Mouse (Mus musculus) lung, postnatal 0 days (tissue): ENCODE results near the gene Il1r1. TPM values are rescaled to one million over a fixed set of nuclear protein-coding genes. Genes with fewer than 3 reads are reported as not detected.
A peak's percentile ranks its signal among the peaks of the same experiment; 100 is the strongest.

Source experiments
- ATAC-seq: fragments of 200-750 bp; cut with Nextera tagmentation; 2 replicates; pipeline ENCODE4 v1.8.0; 2017; ENCODE audit warnings: moderate library complexity
- DNase-seq: peaks from one replicate; pipeline ENCODE4 v3.0.0-alpha.2; 2016; ENCODE audit warnings: low spot score
- H3K27ac ChIP-seq: fragments of 300-500 bp; sonication (generic); 2 replicates; pipeline ENCODE4 v1.5.1; 2014; ENCODE audit warnings: antibody characterized with exemption, mild to moderate bottlenecking, low read length, mixed read lengths
- H3K27me3 ChIP-seq: fragments of 300-500 bp; sonication (generic); replicated peaks from 2 replicates; pipeline ENCODE4 v1.6.1; 2014; ENCODE audit warnings: low read length, mixed read lengths; ENCODE audit not compliant: insufficient read depth
- H3K36me3 ChIP-seq: fragments of 300-500 bp; sonication (generic); 2 replicates; pipeline ENCODE4 v1.6.1; 2014; ENCODE audit warnings: low read length, mixed read lengths; ENCODE audit not compliant: insufficient read depth
- H3K4me1 ChIP-seq: fragments of 300-500 bp; sonication (generic); 2 replicates; pipeline ENCODE4 v1.6.1; 2014; ENCODE audit warnings: antibody characterized with exemption, low read depth, low read length, mixed read lengths; ENCODE audit not compliant: insufficient read depth
- H3K4me2 ChIP-seq: fragments of 300-500 bp; sonication (generic); replicated peaks from 2 replicates; pipeline ENCODE4 v1.6.1; 2014; ENCODE audit warnings: low read depth, mild to moderate bottlenecking, low read length, moderate library complexity, mixed read lengths
- H3K4me3 ChIP-seq: fragments of 300-500 bp; sonication (generic); 2 replicates; pipeline ENCODE4 v1.5.1; 2014; ENCODE audit warnings: low read depth, low read length
- H3K9ac ChIP-seq: fragments of 300-500 bp; sonication (generic); replicated peaks from 2 replicates; pipeline ENCODE4 v1.6.1; 2014; ENCODE audit warnings: low read depth, mild to moderate bottlenecking
- H3K9me3 ChIP-seq: fragments of 300-500 bp; sonication (generic); 2 replicates; pipeline ENCODE4 v1.6.1; 2016; ENCODE audit warnings: low read length, mixed read lengths
- CTCF ChIP-seq: IDR thresholded peaks from 2 replicates; pipeline ENCODE4 v1.5.1; 2016; ENCODE audit warnings: antibody characterized with exemption, mild to moderate bottlenecking
- EP300 ChIP-seq: IDR thresholded peaks from 2 replicates; pipeline ENCODE4 v1.6.1; 2016; ENCODE audit warnings: antibody characterized with exemption, mild to moderate bottlenecking, control low read depth
- WGBS: fragments of 180-500 bp; shearing (Covaris S2); extraction: QIAGEN DNeasy Blood & Tissue Kit; methylation state at CpG from one replicate; pipeline ENCODE4 v1.1.7; 2014; 5-methylcytosine and 5-hydroxymethylcytosine counted together
- polyA plus RNA-seq: library from polyadenylated mRNA; unstranded; fragments of >200 nt; fragmentation: Nextera tagmentation; extraction: Ambion mirVana; gene quantifications from 2 replicates; pipeline ENCODE4 v1.2.1, GENCODE M21; 2015

Il1r1 gene
- polyA plus RNA-seq, 1 experiment from 2014 or later: 13.5 TPM

DNA sequence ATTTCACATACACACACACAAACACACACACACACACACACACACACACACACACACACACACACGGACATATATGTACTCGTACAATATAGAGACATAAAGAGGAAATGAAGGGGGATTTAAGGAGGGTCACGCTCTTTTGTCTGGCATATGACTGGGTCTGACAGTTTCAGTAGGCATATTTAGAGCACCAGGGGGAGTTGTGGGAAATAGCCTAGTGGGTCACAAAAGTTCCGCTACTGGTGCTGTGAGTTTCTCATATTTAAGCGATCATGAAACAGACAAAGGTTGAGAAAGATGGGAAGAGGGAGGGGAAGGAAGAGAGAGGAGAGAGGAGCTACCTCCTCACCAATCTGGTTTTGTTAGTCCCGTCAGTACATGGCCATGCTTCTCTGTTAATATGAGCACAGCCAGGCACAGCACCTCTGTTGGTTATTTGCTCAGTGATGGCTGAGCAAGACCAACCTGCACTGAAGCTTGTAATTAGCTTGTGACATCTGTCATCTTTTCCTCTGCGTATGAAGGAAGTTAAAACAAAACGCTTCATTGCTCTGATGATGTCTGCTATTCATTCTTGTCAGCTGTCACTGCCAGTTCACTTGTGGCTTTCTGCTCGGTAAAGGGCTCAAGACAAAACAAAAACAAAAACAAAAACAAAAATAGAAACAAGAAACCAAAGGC lies 37.7 kb downstream of the Il1r1 start:
- Histone ChIP-seq H3K27me3 (no peaks in the 10 kb centered on the region), H3K4me1 (peaks cover 17% of the 10 kb centered on the region; the same call in 1 of the 2 replicates), H3K27ac (no peak overlapping the region), H3K9ac (no peak overlapping the region), H3K4me2 (no peak overlapping the region), H3K4me3 (no peak overlapping the region), H3K9me3 (no peaks in the 10 kb centered on the region), H3K36me3 (no peaks in the 10 kb centered on the region)
- TF ChIP-seq CTCF (no peak), EP300 (no peak)
- ATAC-seq (no peak), DNase-seq (no peak)
- WGBS: 67% methylated on average over 9 of the region's 9 CpGs

DNA sequence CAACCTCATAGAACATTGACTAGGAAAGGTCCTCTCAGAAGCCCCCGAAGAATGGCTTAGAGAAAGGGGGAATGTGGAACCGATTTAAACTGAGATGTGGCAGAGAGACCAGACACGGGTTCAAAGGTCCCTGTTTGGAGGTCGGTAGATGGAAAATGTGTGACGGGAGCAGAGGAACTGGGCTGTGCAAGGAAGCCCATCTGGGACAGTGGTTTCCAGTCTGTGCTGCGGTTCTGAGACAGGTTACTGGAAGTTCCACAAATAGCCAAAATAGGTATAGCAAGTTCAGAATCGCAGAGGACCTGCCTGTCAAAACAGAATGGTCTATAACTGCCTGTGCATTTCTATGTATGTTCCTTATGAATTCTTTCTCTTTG lies 38.2 kb downstream of the Il1r1 start:
- Histone ChIP-seq H3K9ac (no peak overlapping the region), H3K27ac (no peak overlapping the region), H3K27me3 (no peaks in the 10 kb centered on the region), H3K4me1 (peaks cover 21% of the 10 kb centered on the region; the same call in 1 of the 2 replicates), H3K4me3 (no peak overlapping the region), H3K9me3 (no peaks in the 10 kb centered on the region), H3K4me2 (no peak overlapping the region), H3K36me3 (no peaks in the 10 kb centered on the region)
- WGBS: 61% methylated on average over 7 of the region's 7 CpGs
- TF ChIP-seq CTCF: no peak
- no peak for TF ChIP-seq EP300
- DNase-seq: no peak
- ATAC-seq: no peak

DNA sequence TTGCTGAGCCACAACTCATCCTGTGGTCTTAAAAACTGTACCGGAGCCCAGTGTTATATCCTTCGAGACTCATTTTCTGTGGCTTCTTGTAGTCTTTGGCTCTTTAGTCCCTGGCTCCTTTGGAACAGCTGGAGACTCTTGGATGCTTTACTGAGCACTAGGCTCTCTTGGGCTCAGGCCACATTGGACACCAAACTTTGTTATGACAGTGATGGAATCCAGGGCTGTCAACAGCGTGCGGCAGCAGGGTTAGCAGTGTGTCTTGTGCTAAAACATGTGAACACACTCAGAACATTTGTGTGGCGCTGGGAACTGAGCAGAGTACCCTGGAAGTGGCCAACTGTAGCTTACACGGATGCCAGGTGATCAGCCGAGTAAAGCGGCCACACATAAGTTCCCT lies 38.8 kb downstream of the Il1r1 start:
- no peak overlapping the region for H3K4me3 ChIP-seq
- no peak for TF ChIP-seq EP300
- no peak for TF ChIP-seq CTCF
- no peaks in the 10 kb centered on the region for H3K27me3 ChIP-seq
- no peaks in the 10 kb centered on the region for H3K9me3 ChIP-seq
- H3K36me3 ChIP-seq: no peaks in the 10 kb centered on the region
- 91% methylated on average over 8 of the region's 8 CpGs for WGBS
- H3K9ac ChIP-seq: no peak overlapping the region
- no peak overlapping the region for H3K27ac ChIP-seq
- DNase-seq (no peak), ATAC-seq (no peak)
- H3K4me2 ChIP-seq: no peak overlapping the region
- H3K4me1 ChIP-seq: peaks cover 21% of the 10 kb centered on the region; the same call in 1 of the 2 replicates

DNA sequence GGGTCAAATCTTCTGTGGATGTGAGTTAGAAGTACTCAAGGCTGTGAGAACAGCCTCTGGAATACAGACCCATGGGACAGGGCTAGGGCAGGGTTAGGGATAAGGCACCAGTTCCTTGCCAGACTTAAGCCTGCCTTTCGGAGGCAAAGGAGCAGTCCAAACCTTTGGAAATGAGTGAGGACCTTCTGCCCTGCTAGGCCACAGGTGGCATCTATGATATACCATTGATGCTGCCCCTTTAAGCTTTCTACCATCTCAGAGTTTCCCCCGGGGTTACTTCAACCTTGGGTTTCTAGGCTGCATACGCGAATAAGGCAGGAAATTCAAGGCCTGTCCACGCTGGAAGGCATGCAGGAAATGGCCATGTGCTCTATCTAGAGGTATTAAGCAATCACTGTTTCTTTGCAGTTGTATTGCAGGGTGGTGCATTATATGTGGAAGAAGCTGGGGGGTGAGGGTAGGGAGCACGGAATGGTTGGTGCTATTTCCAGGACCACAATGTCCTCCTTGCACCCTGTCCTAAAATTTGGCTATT lies 40.5 kb downstream of the Il1r1 start:
- Histone ChIP-seq H3K27me3 (no peaks in the 10 kb centered on the region), H3K27ac (no peak overlapping the region), H3K36me3 (no peaks in the 10 kb centered on the region), H3K9ac (no peak overlapping the region), H3K4me1 (peaks cover 21% of the 10 kb centered on the region; the same call in 1 of the 2 replicates), H3K4me2 (no peak overlapping the region), H3K4me3 (no peak overlapping the region), H3K9me3 (no peaks in the 10 kb centered on the region)
- TF ChIP-seq EP300 (no peak), CTCF (no peak)
- DNase-seq (peak; percentile 53), ATAC-seq (no peak)
- 33% methylated on average over 6 of the region's 6 CpGs for WGBS

DNA sequence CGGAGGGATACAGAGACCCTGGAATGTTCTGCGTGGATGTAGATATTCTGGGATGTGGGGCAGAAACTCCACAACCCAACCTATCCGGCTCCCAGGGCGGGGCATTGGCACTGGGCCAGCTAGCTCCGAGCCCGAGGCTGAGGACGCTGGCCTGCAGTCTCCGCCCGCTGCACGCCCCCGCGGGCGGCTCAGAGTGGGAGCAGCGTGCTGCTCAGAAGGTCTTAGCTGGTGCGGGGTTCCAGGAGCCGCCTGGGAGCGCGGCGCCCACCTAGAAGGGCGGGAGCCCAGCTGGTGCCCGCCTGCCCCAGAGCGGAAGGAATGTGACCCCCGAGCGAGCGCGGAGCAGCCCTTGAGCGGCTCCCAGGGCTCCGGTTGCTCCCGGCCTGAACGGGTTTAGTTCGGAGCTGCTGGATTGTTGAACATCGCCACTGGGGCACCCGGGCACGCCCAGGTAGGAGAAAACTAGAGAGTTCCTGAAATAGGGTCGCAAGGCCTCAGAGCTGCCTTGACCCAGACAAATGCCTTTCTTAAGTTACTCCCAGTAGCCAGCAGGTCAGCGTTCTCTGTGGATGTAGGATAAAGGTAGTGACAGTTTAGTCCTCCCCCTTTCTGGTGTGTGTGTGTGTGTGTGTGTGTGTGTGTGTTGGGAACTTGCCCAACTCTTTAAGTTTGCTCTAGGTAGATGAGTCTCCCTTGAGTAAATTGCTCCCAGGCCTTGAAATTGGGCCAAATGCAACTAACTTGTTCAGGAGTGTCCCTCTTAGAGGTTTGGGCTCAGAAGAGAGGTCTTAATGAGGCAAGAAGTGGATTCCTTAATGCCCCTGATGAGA lies 41.8 kb downstream of the Il1r1 start:
- DNase-seq (peak; percentile 86), ATAC-seq (peak; percentile 89)
- Histone ChIP-seq H3K4me3 (peak overlapping the region; percentile 45), H3K4me1 (peaks cover 21% of the 10 kb centered on the region; the same call in 1 of the 2 replicates), H3K36me3 (no peaks in the 10 kb centered on the region), H3K9ac (peak overlapping the region; percentile 24), H3K9me3 (no peaks in the 10 kb centered on the region), H3K27me3 (no peaks in the 10 kb centered on the region), H3K4me2 (peak overlapping the region; percentile 76), H3K27ac (peak overlapping the region; percentile 82)
- TF ChIP-seq EP300 (no peak; the same call in 1 of the 2 replicates), CTCF (no peak)
- WGBS: under 1% methylated on average over 36 of the region's 36 CpGs

DNA sequence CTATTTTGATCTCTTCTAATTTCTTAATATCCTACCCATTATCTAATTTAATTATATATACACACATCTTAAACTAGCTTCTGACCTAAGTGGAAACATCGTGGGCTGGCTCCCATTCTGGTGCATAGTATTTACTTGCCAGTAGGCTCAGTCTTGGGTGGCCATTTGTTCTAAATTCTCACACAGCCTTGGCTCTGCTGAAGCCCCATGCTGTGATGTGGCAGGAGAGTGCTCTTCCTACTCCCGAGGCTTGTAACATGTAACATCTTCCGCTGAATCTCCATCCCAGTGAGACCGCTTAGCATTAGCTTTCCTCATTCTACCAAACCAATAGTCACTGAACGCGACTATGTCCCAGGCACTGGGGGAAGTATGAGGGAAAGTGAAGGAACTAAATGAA lies 43.0 kb downstream of the Il1r1 start:
- 89% methylated on average over 6 of the region's 6 CpGs for WGBS
- Histone ChIP-seq H3K36me3 (no peaks in the 10 kb centered on the region), H3K9me3 (no peaks in the 10 kb centered on the region), H3K27me3 (no peaks in the 10 kb centered on the region), H3K4me2 (peak overlapping the region; percentile 76), H3K4me1 (peaks cover 21% of the 10 kb centered on the region; the same call in 1 of the 2 replicates), H3K27ac (no peak overlapping the region), H3K4me3 (no peak overlapping the region; the same call in 1 of the 2 replicates), H3K9ac (no peak overlapping the region)
- DNase-seq (no peak), ATAC-seq (no peak)
- TF ChIP-seq CTCF (no peak), EP300 (no peak)
